Mouse (Mus musculus) forebrain, embryonic 13.5 days (tissue): Measurements from ENCODE around the gene Tmem44. TPM values are rescaled to one million over a fixed set of nuclear protein-coding genes. Genes with fewer than 3 reads are reported as not detected.

Experiments
- ATAC-seq: fragments of 200-750 bp; cut with Nextera tagmentation; 2 replicates; pipeline ENCODE4 v1.8.0; 2017
- H3K27ac ChIP-seq: fragments of 300-500 bp; sonication (generic); 2 replicates; pipeline ENCODE4 v1.5.1; 2015; ENCODE audit warnings: inconsistent platforms, mild to moderate bottlenecking, moderate library complexity
- H3K27me3 ChIP-seq: fragments of 300-500 bp; sonication (generic); 2 replicates; pipeline ENCODE4 v1.6.1; 2015; ENCODE audit warnings: mild to moderate bottlenecking, inconsistent platforms
- H3K36me3 ChIP-seq: fragments of 300-500 bp; sonication (generic); 2 replicates; pipeline ENCODE4 v1.6.1; 2015; ENCODE audit warnings: mild to moderate bottlenecking, inconsistent platforms; ENCODE audit not compliant: poor library complexity, severe bottlenecking
- H3K4me1 ChIP-seq: fragments of 300-500 bp; sonication (generic); 2 replicates; pipeline ENCODE4 v1.6.1; 2015; ENCODE audit warnings: inconsistent platforms
- H3K4me2 ChIP-seq: fragments of 300-500 bp; sonication (generic); 2 replicates; pipeline ENCODE4 v1.6.1; 2015; ENCODE audit warnings: inconsistent platforms, mild to moderate bottlenecking, moderate library complexity
- H3K4me3 ChIP-seq: fragments of 300-500 bp; sonication (generic); 2 replicates; pipeline ENCODE4 v1.5.1; 2015; ENCODE audit warnings: mild to moderate bottlenecking, inconsistent platforms
- H3K9ac ChIP-seq: fragments of 300-500 bp; sonication (generic); 2 replicates; pipeline ENCODE4 v1.6.1; 2015; ENCODE audit warnings: mild to moderate bottlenecking, inconsistent platforms
- H3K9me3 ChIP-seq: fragments of 300-500 bp; sonication (generic); replicated peaks from 2 replicates; pipeline ENCODE4 v1.6.1; 2016; ENCODE audit warnings: inconsistent platforms
- whole genome bisulfite sequencing: fragments of 180-500 bp; shearing (Covaris S2); methylation state at CpG from one replicate; pipeline ENCODE4 v1.1.7; 2015; 5-methylcytosine and 5-hydroxymethylcytosine counted together
- polyA plus RNA-seq: library from polyadenylated mRNA; unstranded; fragments of >200 nt; fragmentation: Nextera tagmentation; extraction: Ambion mirVana; gene quantifications from 2 replicates; pipeline ENCODE4 v1.2.1, GENCODE M21; 2015

The Tmem44 gene
- polyA plus RNA-seq, 1 experiment from 2014 or later: 56.2 TPM

DNA sequence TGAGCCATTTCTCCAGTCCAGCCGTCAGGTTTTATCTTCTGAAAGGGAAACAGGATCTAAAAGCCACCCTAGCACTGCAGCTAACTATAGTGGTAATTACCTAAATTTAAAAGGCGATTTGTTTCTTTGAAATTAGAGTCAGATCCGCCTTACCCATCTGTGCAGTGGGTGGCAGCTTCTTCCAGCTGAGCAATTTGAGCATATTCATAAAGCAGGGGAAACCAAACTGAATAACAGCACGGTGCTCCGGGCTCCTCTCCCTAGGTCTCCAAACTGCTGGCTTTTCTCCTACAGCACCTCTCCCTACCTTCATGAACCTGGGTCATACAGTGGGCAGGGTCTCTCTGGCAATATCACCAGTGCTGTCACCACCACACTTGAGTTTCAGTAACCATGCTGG, 2.4 kb downstream of the Tmem44 start:
- Histone ChIP-seq H3K9me3 (no peaks in the 10 kb centered on the region), H3K27me3 (no peaks in the 10 kb centered on the region), H3K4me3 (no peak overlapping the region; the same call in 1 of the 2 replicates), H3K27ac (no peak overlapping the region), H3K4me2 (peak overlapping the region; percentile 58), H3K4me1 (peaks cover 34% of the 10 kb centered on the region), H3K36me3 (peaks cover 37% of the 10 kb centered on the region), H3K9ac (no peak overlapping the region)
- ATAC-seq: no peak
- WGBS: 88% methylated on average over 5 of the region's 5 CpGs

DNA sequence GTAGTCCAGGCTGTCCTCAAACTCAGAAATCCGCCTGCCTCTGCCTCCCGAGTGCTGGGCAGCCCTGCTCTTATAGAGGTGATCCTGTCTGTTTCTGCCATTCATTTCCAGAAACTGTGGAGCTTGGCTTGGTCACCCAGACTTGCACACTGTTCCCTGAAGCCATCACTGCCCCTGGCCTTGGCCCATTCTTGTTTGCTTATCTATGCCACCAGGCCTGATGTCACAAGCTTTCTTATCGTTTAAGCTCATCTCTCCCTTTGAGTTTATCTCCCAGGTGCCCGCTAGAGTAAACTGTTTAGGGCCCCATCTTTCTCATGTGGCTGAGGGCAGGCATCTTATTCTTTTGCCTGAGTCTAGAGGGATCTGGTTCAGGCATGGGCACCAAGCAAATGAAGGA, 5.9 kb downstream of the Tmem44 start:
- H3K27ac ChIP-seq: no peak overlapping the region
- H3K4me3 ChIP-seq: no peak overlapping the region
- no peak for ATAC-seq
- no peaks in the 10 kb centered on the region for H3K9me3 ChIP-seq
- H3K4me2 ChIP-seq: no peak overlapping the region
- no peaks in the 10 kb centered on the region for H3K27me3 ChIP-seq
- H3K36me3 ChIP-seq: peaks cover 63% of the 10 kb centered on the region
- peaks cover 20% of the 10 kb centered on the region for H3K4me1 ChIP-seq
- no peak overlapping the region for H3K9ac ChIP-seq
- 91% methylated on average over 4 of the region's 4 CpGs for WGBS

DNA sequence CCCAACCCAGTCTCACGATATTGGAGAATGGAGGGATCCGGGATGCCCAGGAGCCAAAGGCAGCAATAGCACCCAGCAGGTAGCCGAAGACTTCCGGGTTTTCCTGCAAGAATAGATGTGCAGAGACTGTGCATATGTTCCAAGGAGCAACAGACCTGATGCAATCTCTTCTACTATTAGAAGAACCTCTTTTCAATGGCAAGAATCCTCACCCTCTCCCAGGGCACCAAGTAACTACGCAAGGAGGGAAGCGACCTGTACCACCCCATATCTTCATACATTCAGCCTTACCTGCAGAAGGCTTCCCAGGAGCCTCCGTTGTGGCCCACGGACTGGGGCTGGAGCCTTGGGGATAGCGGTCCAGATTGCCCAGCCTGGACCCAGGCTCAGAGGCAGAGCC, 7.3 kb downstream of the Tmem44 start:
- Histone ChIP-seq H3K9me3 (no peaks in the 10 kb centered on the region), H3K36me3 (peaks cover 63% of the 10 kb centered on the region), H3K4me1 (peaks cover 8% of the 10 kb centered on the region), H3K27ac (no peak overlapping the region), H3K4me3 (no peak overlapping the region), H3K4me2 (no peak overlapping the region), H3K27me3 (no peaks in the 10 kb centered on the region), H3K9ac (no peak overlapping the region)
- WGBS: 87% methylated on average over 9 of the region's 9 CpGs
- ATAC-seq: no peak

DNA sequence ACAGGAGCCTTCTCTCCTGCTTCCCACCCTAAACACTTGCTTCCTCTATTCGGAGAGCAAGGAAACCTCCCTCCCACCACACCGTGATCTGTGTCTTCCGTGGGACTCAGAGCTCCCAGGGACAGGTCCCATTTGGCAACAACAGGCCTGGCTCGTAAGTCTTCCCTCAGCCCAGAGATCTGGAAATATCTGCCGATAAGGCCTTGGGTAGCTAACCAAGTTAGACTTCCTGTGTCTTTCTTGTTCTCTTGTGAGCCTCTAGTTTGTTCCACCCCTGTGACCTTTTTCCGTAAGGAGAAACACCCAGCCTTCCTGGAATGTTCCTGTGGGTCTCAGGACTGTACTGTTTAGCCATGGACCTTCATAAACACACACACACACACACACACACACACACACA, 7.8 kb downstream of the Tmem44 start:
- H3K9ac ChIP-seq: no peak overlapping the region
- H3K4me1 ChIP-seq: peaks cover 2% of the 10 kb centered on the region; the same call in 1 of the 2 replicates
- no peak overlapping the region for H3K4me3 ChIP-seq
- no peak overlapping the region for H3K4me2 ChIP-seq
- peaks cover 63% of the 10 kb centered on the region for H3K36me3 ChIP-seq
- H3K27ac ChIP-seq: no peak overlapping the region
- ATAC-seq: no peak
- no peaks in the 10 kb centered on the region for H3K27me3 ChIP-seq
- WGBS: 88% methylated on average over 6 of the region's 6 CpGs
- H3K9me3 ChIP-seq: no peaks in the 10 kb centered on the region

DNA sequence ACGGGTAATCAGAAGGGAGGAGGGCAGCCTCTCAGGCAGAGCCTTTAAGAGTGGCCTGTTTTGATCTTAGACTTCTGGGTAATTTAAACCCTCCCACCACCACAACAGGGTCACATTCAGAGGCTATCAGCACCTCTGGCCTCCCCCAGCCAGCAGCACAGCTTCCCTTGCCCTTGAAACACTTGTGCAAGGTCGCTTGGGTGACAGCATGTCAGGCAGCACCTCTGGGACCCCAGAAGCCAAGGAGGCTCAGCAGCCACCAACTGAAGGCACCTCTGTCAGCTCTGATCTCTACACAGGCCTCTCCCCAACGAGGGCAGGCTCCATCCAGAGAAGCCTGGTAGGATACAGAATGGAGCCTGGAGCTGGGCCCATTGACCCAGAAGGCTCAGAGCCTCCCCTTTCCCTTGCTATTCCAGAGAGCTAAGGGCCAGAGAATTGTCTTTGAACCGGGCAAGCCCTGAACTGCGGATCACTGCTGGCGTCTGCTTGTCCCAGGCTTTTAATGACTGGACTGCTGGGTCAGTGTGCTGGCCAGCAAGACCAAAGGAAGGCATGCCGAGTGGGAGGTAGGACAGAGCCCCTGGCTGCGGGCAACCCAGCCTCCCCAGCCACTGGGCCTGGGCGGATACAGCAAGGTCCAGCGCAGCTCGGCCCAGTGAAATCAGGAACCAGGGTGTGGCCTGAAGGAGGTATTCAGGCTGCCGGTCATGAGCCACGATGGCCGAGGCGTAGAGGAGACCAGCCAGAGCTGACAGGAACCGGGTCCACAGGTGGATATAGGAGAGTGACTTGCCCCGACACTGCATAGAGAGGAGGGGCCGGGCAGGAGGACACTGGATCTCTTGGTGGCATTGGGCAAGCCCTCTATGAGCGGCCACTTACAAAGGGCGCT, 10.3 kb downstream of the Tmem44 start:
- Histone ChIP-seq H3K9ac (no peak overlapping the region), H3K4me3 (no peak overlapping the region), H3K4me2 (peak overlapping the region; percentile 24), H3K9me3 (no peaks in the 10 kb centered on the region), H3K4me1 (no peaks in the 10 kb centered on the region), H3K27me3 (no peaks in the 10 kb centered on the region), H3K36me3 (peaks cover 55% of the 10 kb centered on the region), H3K27ac (no peak overlapping the region)
- 62% methylated on average over 20 of the region's 20 CpGs for WGBS
- ATAC-seq: no peak

DNA sequence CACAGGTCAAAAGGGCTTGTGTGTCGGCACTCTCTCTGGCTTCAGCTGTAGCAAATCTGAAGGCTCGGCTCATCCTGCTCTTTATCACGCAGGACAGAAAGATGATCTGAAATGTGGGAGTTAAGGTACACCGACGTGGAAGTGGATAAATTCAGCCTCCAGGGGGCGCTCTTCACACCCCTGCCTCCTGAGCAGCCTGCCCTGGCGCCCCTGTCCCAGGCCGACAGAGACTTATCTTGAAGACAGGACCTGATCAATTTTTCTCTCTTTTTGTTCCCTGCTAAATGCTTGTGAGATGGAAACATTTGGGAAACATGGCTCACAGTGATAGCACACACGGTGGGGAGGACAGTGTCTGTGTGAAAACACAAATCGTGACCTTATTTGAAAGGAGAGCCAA, 11.2 kb downstream of the Tmem44 start:
- H3K4me2 ChIP-seq: no peak overlapping the region
- ATAC-seq: peak; percentile 61; the same call in 1 of the 2 replicates
- H3K9ac ChIP-seq: no peak overlapping the region
- H3K27me3 ChIP-seq: no peaks in the 10 kb centered on the region
- no peak overlapping the region for H3K27ac ChIP-seq
- no peaks in the 10 kb centered on the region for H3K9me3 ChIP-seq
- peaks cover 49% of the 10 kb centered on the region for H3K36me3 ChIP-seq
- no peaks in the 10 kb centered on the region for H3K4me1 ChIP-seq
- no peak overlapping the region for H3K4me3 ChIP-seq
- WGBS: 27% methylated on average over 10 of the region's 10 CpGs

DNA sequence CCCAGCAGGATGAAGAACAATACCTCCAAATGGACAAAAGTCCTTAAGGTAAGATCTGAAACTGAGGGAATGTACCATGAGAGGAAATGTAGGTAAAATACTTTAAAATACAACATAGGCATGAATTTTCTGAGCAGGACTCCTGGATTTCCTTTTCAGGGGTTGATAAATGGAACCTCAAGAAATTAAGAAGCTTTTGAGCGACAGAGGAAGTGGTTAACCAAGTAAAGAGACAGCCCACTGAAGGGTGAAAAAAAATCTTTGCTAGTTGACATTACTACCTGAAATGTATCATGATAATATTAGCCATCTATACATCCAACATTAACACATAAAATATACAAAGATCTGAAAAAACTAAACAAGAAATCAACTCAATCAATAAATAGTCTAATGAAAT, 15.6 kb downstream of the Tmem44 start:
- 97% methylated on average over 1 of the region's 1 CpGs for WGBS
- no peak for ATAC-seq

DNA sequence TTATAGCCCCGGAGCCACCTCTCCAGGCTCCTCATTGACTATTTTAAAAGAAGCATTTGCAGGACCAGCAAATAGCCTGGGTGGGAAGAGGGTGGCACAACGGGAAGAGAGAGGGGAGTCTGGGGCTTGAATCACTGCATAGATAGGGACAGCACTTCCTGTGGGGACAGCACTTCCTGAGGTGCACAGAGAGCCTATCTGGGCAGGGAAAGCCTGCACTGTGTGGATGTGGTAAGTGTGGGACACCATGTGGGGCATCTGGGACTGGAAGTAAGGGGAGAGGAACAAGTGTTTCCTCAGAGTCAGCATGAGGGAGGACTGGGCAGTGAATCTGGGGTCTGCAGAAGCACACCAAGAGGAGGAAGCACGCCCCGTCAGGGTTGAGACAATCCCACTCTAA, 17.1 kb downstream of the Tmem44 start:
- Histone ChIP-seq H3K4me2 (no peak overlapping the region), H3K36me3 (peaks cover 41% of the 10 kb centered on the region), H3K4me1 (peaks cover 3% of the 10 kb centered on the region; the same call in 1 of the 2 replicates), H3K4me3 (no peak overlapping the region), H3K9me3 (no peaks in the 10 kb centered on the region), H3K27me3 (no peaks in the 10 kb centered on the region), H3K27ac (no peak overlapping the region), H3K9ac (no peak overlapping the region)
- 68% methylated on average over 4 of the region's 4 CpGs for WGBS
- no peak for ATAC-seq

More for the DNA sequence above, 15.6 kb downstream of the Tmem44 start:
- H3K9ac ChIP-seq: no peak overlapping the region
- H3K4me3 ChIP-seq: no peak overlapping the region
- peaks cover 3% of the 10 kb centered on the region; the same call in 1 of the 2 replicates for H3K4me1 ChIP-seq
- H3K27me3 ChIP-seq: no peaks in the 10 kb centered on the region
- no peak overlapping the region for H3K4me2 ChIP-seq
- peaks cover 26% of the 10 kb centered on the region; the same call in 1 of the 2 replicates for H3K36me3 ChIP-seq
- H3K9me3 ChIP-seq: no peaks in the 10 kb centered on the region
- no peak overlapping the region for H3K27ac ChIP-seq

DNA sequence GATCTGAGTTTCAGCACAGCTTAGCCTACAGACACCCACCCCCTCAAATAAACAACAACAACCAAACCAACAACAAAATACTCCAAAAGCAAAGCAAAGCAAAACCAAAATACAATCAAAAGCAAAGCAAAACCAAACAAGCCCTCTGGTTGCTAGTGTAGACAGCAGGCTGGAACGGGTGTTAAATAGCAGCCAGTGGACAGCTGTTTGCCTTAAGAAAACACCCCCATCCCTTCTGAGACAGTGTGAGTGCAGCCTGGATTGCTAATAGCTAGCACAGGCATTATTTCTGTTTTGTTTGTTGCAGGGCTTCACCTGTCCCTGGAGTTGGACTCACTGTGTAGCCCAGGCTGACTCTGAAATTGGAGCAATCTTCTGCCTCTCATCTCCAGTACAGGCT, 17.7 kb downstream of the Tmem44 start:
- no peaks in the 10 kb centered on the region for H3K27me3 ChIP-seq
- H3K4me2 ChIP-seq: no peak overlapping the region
- no peaks in the 10 kb centered on the region for H3K9me3 ChIP-seq
- whole genome bisulfite sequencing: 70% methylated on average over 1 of the region's 1 CpGs
- no peak for ATAC-seq
- H3K9ac ChIP-seq: no peak overlapping the region
- H3K27ac ChIP-seq: no peak overlapping the region
- H3K36me3 ChIP-seq: peaks cover 45% of the 10 kb centered on the region
- H3K4me3 ChIP-seq: no peak overlapping the region
- peaks cover 3% of the 10 kb centered on the region; the same call in 1 of the 2 replicates for H3K4me1 ChIP-seq

DNA sequence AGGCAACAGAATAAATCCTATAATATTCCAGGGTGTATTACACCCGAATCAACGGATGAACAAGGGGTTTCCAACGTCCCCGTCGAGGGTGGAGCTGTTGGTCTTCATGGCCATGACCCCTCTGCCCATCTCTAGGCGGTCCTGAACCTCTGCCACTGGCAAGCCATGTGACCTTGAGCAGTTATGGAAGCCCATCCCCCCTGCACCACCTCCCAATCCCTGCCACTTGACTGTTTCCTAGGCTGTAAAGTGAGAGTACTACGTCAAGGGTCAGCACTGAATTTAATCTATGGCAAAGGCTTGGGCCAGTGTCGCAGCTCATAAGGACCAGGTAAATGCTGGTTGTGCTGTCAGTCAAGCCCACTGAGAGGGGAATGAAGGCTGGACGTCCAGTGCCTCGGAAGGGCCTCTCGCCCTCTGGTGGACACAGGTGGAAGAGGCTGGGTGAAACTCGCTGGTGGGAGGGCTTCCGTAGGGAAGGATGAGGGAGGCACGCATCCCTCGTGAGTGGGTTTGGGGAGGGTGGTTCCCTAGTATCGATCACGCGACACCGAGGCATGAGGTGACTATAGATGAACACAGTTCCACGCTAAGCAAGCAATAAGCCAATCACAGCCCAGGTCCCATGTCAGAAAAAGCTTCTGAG, 18.8 kb downstream of the Tmem44 start:
- no peak overlapping the region for H3K4me2 ChIP-seq
- H3K9ac ChIP-seq: no peak overlapping the region
- H3K27ac ChIP-seq: no peak overlapping the region
- peaks cover 52% of the 10 kb centered on the region for H3K36me3 ChIP-seq
- no peak overlapping the region for H3K4me3 ChIP-seq
- 31% methylated on average over 20 of the region's 20 CpGs for whole genome bisulfite sequencing
- H3K27me3 ChIP-seq: no peaks in the 10 kb centered on the region
- peaks cover 3% of the 10 kb centered on the region; the same call in 1 of the 2 replicates for H3K4me1 ChIP-seq
- no peaks in the 10 kb centered on the region for H3K9me3 ChIP-seq
- ATAC-seq: peak; percentile 41; the same call in 1 of the 2 replicates

DNA sequence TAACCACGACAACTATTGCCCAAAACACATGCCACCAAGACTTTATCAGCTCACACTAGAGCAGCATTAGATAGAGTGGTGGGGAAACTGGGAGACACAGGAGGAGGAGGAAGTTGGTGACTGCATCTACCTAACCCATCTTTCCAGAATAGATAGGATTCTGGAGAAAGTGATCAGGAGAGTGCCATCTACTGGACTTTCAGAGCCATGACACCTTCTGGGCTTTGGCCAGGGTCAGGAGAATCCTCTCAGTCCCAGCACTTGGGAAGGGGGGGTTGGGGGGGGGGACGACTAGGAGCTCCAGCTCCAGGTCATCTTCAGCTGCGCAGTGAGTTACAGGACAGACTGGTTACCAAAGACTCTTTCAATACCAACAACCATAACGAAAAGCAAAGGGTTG, 19.8 kb downstream of the Tmem44 start:
- ATAC-seq: no peak
- H3K4me1 ChIP-seq: peaks cover 3% of the 10 kb centered on the region; the same call in 1 of the 2 replicates
- no peaks in the 10 kb centered on the region for H3K9me3 ChIP-seq
- 46% methylated on average over 4 of the region's 4 CpGs for WGBS
- H3K4me3 ChIP-seq: no peak overlapping the region
- no peak overlapping the region for H3K4me2 ChIP-seq
- H3K27ac ChIP-seq: no peak overlapping the region
- H3K9ac ChIP-seq: no peak overlapping the region
- peaks cover 55% of the 10 kb centered on the region for H3K36me3 ChIP-seq
- H3K27me3 ChIP-seq: no peaks in the 10 kb centered on the region

DNA sequence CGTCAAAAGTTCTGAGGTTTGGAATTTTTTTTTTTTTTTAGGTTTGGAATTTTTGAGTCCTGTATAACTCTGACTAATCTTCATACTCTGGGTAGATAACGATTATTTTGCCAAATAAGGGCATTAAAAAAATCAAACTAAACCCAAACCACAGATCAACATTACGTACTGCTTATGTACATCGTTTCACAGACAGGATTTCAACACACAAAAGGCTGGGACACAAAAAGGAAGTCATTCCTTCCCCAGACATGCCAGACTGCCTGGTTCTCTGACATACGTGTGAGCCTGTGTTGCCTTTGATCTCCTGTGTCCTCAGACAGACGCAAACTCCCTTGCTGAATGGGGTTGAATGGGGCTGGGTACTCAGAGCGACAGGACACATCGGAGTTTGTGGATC, 22.3 kb downstream of the Tmem44 start:
- Histone ChIP-seq H3K9ac (no peak overlapping the region), H3K9me3 (no peaks in the 10 kb centered on the region), H3K4me2 (no peak overlapping the region), H3K36me3 (peaks cover 64% of the 10 kb centered on the region), H3K27me3 (no peaks in the 10 kb centered on the region), H3K27ac (no peak overlapping the region), H3K4me3 (no peak overlapping the region), H3K4me1 (peaks cover 3% of the 10 kb centered on the region; the same call in 1 of the 2 replicates)
- 79% methylated on average over 8 of the region's 8 CpGs for WGBS
- ATAC-seq: no peak
